Mouse (Mus musculus): ENCODE data around the gene Tfr2.
"Not testable (repeated sequence)": the region's sequence is repeated elsewhere in the genome, so short reads cannot be mapped to it uniquely, and the experiment has no call there.

The Tfr2 gene

DNA sequence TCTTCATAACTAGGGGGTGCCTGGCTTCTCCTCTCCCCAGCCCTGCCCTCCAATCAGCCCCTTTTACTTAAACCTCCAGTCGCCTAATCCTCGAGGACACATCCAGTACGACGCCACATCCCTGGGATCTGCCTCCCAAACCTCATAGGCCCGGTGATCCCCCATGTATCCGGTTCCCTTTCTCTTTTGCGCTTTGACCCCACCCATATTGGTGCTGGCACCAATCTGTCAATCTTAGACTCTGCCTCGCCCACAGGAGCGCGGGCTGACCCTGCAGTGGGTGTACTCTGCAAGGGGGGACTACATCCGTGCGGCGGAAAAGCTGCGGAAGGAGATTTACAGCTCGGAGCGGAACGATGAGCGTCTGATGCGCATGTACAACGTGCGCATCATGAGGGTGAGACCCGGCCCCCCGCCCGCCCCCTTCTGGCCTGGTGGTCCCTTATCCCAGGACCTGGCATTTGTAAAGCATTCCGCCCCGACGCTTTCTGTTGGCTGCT is 14.1 kb downstream of the Tfr2 start:
- peak; percentile 58 for DNase-seq (ENCODE audit: extremely low spot score)

DNA sequence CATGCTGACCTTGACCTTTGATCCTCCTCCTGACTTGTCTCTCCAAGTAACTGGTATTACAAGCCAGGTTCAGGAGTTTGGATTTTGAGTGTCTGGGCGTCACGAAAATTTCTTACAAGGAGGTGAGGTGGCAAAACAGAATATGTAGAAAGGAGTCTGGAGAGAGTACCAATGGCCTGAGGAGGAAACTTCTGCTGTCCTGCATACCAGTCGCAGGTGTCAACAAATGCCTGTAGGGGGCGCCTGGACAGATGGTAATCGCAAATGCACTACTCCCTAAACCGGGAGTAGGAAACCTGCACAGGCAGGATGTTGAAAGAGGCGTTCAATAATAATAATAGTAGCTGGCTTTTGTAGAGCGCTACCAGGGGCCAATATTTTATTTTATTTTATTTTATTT is 15.3 kb downstream of the Tfr2 start:
- no peak for DNase-seq (ENCODE audit: extremely low spot score)

DNA sequence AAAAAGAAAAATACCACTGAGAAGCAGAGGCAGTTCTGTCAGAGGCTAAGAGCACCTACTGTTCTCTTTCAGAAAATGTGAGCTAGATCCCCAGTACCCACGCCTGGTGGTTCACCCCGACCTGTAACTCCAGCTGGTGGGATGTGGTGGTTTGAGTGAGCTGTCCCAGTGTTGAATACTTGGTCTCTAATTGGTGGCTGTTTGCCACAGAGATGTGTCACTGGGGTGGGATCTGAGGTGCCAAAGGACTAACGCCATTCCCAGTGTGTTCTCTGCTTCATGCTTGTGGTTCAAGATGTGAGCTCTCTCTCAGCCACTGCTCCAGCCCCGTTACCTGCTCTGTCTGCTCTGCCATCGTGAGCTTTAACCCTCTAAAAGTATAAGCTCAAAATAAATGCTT is 20.9 kb downstream of the Tfr2 start:
- no peak for DNase-seq (ENCODE audit: extremely low spot score)

DNA sequence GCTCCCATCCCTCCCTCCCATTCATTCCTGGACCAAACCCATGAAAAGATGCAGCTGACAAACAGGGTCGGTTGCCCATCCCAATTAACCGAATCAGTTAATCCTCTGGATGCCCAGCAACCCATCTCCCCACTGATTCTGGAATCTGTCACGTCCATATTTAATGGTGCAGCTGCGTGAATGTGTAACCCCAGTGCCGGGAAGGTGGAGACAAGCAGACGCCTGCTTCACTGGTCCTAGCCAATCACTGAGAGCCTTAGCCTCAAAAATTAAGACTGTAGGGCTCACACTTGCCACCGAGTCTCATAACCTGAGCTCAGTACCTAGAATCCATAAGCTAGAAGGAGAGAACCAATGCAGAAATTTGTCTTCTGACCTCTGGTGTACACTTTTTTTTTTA is 26.3 kb downstream of the Tfr2 start:
- DNase-seq (ENCODE audit: extremely low spot score), result no peak

DNA sequence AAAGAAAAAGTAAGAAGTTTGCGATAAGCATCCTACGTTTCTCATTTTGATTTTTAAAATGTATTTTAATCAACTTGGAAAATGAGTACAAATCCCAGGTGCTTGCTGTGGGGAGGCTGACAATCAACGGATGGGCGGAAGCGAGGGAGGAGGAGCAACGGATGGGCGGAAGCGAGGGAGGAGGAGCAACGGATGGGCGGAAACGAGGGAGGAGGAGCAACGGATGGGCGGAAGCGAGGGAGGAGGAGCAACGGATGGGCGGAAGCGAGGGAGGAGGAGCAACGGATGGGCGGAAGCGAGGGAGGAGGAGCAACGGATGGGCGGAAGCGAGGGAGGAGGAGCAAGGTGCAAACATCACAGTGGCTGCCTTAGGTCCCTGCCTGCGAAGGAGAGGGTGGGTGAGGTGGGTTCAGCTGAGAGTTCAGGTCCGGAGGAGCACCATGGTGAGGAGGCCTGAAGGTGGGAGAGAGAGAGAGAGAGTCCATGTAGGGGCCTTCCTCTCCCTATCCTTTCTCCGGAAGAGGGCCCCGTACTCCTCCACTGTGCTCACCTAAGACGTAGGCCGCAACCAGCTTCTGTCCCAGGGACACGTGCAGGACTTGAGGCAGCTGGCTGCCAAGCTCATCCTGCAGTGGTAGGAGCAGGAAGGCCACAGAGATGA is 27.1 kb downstream of the Tfr2 start:
- no peak for DNase-seq (ENCODE audit: extremely low spot score)

DNA sequence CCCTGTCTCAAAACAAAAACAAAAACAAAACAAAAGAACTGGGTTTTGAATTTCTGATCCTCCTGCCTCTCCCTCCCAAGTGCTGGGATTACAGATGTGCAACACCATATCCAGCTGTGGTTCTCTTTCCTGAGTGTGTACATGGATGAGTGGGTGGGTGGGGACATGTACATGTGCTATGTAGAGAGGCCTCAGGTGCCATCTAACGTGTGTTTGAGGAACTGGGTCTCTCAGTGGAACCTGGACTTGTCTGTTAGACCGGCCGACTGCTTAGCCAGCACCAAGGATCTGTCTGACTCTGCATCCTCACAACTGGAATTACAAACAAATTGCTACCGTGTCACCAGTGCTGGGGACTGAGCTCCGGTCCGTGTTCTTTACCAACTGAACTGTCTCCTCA is 28.0 kb downstream of the Tfr2 start:
- no peak for DNase-seq (ENCODE audit: extremely low spot score)

DNA sequence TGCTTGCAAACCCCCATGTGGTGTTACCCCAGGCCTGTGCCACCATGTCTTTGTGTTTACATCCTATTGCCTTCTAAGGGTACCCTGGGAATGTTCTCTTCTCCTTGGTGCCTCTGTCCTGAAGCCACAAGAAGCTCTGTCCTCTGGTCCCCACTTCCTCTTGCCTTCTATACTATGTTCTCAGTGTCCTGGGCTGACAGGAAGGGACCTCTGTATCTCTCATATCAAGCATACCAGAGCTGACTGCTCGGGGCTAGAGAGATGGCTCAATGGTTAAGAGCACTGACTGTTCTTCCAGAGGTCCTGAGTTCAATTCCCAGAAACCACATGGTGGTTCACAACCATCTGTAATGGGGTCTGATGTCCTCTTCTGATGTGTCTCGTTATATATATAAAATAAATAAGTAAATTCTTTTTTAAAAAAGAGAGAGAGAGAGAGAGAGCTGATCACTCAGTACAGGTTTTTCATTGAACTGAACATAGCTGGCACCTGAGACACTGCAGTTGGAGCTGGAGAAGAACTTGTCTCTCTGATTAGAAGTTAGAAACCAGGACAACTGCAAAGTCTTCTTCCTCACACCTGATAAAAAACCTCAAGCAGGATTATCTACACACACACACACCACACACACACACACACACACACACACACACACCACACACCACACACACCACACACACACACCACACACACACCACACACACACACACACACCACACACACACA is 28.6 kb downstream of the Tfr2 start:
- DNase-seq (ENCODE audit: extremely low spot score), result no peak

DNA sequence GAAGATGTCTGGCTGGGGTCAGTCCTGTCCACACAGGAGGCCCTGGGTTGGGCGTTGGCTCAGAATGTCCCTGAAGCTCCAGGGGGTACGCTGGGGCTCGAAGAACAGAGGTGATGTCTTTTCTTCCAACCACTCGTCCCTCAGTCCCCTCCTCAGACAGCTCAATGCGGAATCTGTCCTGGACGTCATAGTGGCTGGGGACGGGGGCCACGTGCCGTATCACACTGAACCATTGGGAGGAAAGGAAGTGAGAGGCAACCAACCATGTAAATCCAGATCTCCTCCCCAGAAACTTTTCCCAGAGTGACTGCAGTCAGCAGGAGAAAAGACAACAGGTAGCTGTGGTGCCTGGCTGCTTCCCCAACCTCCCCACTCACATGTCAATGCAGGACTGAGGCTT is 30.0 kb downstream of the Tfr2 start:
- DNase-seq (ENCODE audit: extremely low spot score), result no peak

DNA sequence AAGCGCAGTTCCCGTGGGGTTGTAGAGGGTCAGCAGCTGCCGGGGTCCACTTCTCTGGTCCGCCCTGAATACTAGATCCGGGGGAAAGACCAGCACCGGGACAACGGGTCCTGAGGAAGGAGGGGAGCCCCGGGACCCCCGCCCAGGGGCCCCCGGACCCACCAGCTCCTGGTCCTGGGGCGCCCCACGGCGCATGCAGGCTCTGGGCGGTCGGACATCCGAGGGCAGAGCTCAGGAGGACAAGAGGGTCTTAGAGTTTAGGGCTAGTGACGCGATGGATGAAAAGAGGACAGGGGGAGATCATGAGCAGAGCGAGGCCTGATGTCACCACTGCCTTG is 30.6 kb downstream of the Tfr2 start:
- DNase-seq (ENCODE audit: extremely low spot score), result peak; percentile 59

DNA sequence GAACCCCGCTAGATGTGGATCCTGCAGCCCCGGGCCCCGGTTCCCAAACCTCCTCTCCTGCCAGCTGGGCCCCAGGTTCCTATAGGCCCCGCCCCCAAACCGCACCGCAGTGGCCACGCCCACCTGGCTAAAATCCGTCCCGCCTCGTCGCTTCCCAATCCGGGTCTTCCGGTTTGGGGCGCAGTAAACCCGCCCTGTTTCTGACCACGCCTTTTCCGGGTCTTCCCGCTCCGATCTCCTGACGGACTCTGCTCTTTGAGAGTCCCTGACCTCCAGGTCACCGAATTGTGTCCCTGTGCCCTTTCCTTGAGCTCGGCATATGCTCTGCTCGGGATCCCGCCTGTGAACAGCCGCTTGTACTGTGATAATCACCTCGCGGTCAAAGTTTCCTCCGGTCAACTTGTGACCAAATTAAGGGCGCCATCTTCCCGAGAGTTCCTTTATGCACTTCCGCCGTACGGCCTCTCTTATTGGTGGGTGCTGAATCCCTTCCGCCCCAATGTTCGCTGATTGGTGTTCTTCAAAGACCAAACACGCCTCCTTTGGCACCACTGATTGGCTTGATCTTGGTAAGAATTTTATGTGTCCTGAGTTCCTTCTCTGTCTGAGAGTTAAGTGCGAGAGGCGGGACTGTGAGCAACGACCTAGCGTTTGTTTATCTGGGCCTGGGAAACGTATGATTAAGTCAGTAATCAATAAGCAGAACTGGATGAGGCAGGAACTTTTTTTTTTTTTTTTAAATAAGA is 31.2 kb downstream of the Tfr2 start, which contains the start of gene Mospd3:
Gene Mospd3, minus strand, starts transcription at position 440 of the 746 bp plus-strand sequence.
- DNase-seq (ENCODE audit: extremely low spot score), result peak; percentile 97

DNA sequence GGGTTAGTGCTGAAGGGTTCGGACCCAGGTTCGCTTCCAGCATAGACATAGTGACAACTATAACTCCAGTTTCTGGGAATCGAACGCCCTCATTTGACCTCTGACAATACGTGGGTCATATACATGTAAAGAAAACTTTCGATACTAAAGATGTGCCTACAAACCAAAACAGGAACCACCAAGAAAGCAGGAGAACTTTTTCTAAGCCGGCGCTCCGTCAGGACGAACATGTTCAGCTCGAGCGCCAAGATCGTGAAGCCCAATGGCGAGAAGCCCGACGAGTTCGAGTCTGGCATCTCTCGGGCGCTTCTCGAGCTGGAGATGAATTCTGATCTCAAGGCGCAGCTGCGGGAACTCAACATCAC is 31.7 kb downstream of the Tfr2 start:
- no peak for DNase-seq (ENCODE audit: extremely low spot score)

DNA sequence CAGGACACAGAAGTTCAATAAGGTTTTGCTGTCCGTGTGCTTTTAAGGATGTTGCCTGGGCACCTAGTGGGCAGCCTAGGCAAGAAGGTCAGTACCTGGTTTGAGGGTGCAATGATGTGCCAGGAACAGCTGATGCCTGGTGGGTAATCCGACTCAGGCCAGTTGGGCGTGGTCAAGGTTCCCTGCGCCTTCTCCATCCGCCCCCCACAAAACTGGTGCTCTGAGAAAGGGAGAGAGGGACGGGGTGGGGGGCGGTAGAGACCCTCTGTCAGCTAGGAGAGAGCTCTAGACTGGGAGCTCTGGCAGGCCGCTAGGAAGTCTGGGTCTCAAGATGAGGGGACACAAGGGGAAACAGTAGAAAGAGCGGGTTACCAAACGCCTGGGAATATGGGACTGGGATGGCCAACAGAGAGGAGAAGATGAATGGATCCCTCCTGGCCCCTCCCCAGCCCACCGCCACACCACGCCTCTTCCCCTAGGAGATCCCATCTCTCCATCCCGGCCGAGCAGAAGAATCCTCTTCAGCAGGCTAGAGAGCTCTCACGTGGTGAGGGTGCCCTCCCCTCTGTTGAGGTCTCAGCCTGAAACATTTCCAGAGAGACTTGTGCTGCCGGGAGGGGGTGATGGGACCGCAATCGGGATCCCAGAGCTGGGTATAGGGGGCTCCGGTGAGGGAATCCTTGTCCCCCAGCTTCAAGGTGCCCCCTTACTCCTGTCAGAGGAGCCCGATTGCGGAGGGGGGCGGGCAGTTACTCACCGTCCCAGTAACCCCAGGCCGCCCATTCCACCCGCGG is 38.4 kb downstream of the Tfr2 start:
- DNase-seq (ENCODE audit: extremely low spot score), result no peak

DNA sequence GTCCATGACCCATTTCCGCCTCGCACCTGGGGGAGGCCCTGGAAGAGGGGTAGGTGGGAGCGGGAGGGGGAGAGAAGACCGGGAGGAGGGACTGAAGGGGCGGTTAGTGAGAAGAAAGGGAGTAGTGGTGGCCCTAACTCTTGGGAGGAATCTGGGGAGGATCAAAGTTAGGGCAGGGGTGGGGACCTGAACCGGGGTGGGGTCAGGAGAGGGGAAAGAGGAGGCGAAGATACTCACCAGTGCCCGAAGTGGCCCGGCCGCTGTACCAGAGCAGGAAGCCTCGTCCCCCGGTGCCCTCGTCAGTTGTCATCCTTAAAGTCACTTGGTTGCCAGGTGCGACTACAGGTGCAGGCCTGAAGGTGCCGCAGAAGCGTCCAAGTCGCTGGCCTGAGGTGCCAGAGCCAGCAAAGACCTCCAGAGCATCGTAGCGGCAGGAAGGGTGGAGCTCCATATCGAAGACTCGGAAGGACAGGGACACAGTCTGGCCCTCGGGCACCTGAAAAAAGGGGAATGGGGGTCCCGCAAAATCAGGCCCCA is 39.1 kb downstream of the Tfr2 start:
- no peak for DNase-seq (ENCODE audit: extremely low spot score)

DNA sequence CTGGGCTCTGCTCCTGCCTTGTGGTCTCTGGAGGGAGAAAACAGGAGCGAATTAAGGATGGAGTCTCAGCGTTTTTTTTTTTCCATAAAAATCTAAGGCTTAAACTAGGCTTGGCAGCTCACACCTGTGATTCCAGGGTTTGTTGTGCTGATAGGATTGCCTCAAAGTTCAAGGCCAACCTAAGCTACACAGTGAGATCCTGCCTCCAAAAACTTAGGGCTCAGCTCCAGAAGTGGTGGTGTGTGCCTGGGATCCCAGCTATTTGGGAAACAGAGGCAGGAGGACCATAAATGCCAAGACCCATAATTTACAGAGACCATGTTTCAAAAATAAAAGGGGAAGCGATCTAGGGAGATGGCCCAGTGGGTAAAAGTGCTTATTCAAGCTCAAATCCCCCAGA is 39.7 kb downstream of the Tfr2 start:
- no peak for DNase-seq (ENCODE audit: extremely low spot score)

DNA sequence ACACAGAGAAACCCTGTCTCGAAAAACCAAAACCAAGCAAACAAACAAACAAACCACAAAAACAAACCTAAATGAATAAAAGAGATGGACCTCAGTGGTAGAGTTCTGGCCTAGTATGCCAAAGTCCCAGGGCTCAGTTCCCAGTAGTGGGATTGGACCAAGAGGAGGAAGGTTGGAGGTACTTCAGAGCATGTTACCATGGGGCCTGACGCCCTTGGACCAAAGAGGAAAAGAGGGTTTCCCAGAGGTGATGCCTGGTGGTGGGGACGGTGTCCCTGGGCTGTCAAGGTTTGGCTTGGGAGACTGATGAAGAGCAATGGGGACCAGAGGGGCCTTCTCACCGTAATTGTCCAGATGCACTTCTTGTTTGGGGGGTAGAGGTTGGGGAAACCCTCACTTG is 40.4 kb downstream of the Tfr2 start:
- no peak for DNase-seq (ENCODE audit: extremely low spot score)

DNA sequence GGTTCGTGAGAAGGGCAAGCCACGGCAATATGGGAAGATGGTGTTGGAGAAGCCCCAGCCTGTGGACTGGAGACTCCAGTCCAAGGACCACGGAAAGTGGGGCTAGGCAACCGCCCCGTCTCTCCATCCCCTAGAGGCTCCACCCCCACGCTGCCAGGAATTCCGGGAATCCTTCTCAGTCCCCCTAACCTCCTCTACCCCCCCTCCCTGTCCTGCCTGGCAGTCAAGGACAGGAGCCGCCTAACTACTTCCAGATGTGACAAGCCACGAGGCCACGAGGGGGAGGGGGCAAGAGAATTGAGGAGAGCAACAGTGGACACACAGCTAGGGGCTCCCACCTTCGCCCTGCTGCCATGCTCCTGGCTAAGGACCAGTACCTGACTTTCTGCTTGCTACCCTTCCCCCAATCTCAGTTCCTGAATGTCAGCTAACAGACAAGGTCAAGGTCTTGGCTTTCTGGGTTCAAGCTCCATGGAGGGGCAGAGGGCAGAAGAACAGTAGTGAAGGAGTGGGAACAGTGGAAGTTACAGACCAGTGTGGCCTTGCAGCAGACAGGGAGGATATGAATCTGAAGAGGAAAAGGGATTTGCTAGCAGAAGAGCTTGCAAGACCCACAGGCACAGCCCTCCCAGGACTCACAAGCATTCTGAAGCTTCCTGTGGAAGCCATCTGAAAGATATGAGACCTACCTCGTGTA is 41.1 kb downstream of the Tfr2 start:
- DNase-seq (ENCODE audit: extremely low spot score), result peak; percentile 87

DNA sequence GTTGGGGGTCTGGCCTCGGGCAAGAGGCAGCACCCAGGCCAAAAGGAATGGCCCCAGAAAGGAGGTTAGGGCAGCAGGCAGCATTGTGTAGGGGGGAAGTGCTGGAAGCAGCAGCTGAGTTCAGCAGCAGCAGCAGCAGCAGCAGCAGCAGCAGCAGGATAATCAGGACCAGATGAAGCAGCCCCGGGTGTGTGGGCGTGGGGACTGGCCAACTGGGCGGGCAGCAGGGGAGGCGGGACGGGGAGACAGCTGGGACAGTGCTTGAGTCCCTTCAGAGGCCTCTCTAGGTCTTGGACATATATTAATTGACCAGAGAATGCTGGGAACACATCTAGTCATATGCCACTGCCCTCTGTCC is 41.6 kb downstream of the Tfr2 start:
- DNase-seq (ENCODE audit: extremely low spot score), result peak; percentile 82

DNA sequence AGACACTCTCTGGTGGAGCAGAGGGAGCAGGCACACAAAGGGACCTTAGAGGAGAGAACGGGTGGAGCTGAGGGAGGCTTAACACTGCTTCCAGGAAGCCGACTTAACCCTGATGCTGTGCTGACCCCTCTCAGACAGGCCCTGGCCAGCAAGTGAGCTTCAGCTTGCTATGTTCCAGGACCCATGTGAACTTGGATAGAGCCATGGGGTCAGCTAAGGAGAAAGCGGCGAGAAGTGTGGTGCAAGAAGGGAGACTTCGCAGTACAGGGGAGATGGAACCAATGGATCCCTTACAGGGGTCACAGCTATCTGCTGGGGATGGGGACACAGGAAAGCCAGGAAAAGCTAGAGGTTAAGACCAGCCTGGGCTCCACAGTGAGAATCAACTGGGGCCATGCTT is 43.4 kb downstream of the Tfr2 start:
- DNase-seq (ENCODE audit: extremely low spot score), result no peak

DNA sequence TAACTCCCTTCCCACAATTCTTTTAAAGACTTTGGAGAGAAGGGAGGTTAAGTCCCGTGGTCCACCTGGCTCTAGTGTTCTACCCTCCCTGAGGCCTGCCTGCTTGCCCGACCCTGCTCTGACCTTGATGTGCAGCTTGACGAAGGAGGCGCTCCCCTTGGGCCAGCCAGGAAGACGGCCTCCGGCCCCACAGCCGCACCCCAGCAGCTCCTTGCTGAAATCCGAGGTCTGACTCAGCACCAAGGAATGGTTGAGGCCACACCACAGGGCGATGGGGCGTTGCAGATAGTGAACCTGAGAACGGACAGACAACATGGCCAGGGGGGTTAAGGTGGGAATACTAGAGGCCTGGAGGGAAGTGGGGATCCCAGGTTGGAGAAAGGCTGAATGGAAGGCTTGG is 43.9 kb downstream of the Tfr2 start, which contains the start of gene Pcolce:
Gene Pcolce, minus strand, starts transcription at position 235 of the 400 bp plus-strand sequence.
- DNase-seq (ENCODE audit: extremely low spot score), result no peak

DNA sequence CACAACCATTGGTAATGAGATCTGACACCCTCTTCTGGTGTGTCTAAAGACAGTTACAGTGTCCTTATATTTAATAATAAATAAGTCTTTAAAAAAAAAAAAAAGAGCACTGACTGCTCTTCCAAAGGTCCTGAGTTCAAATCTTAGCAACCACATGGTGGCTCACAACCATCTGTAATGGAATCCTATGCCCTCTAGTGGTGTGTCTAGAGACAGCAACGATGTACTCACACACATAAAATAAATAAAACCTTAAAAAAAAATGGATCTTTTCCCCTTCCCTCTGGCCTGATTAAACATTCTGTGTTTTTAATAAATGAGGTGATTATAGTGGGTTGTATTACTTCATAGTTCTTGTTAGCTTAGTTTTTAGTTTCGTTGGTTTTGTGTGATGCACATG is 45.3 kb downstream of the Tfr2 start:
- DNase-seq (ENCODE audit: extremely low spot score), result not testable (repeated sequence)

DNA sequence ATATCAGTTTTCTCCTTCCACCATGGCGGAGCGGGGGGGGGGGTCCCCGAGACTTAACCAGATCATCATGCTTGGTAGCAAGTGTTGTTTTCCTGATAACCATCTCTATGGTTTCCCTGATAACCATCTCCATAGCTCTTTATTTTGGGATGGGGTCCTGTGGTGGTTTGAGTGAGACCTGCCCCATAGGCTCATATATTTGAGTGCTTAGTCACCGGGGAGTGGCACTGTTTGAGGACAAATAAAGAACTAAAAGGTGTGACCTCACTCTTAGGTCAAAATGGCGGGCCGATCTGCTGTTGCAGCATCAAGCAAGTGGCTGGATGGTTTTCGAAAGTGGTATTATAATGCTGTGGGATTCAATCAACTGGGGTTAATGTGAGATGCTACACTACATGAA is 45.7 kb downstream of the Tfr2 start:
- no peak for DNase-seq (ENCODE audit: extremely low spot score)

Data from embryo, embryonic 9.5 days (tissue).